Mouse (Mus musculus) liver (tissue): ENCODE results near the gene Snai1.

ENCODE experiments used
- DNase-seq: peaks from one replicate; pipeline ENCODE4 v3.0.0-alpha.2; 2020; ENCODE audit warnings: mixed read lengths

The Snai1 gene

DNA sequence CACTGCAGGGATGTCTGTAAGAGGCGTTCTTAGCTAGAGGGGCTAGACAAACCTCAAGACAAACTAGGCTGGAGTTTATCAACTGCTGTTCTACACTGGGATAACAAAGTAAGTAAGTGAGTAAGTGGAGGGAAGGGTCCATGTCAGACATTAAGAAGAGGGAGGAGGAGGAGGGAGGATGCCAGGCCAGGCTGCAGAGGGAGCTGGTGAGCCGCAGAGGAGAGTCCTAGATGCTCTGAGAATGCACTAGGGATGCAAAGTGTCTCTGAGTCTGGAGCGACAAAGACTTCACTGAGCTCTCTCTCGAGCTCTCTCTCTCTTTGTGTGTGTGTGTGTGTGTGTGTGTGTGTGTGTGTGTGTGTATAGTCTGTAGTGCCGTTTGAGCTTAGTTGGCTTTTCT is 9.7 kb upstream of the Snai1 start:
- peak; percentile 51 for DNase-seq

DNA sequence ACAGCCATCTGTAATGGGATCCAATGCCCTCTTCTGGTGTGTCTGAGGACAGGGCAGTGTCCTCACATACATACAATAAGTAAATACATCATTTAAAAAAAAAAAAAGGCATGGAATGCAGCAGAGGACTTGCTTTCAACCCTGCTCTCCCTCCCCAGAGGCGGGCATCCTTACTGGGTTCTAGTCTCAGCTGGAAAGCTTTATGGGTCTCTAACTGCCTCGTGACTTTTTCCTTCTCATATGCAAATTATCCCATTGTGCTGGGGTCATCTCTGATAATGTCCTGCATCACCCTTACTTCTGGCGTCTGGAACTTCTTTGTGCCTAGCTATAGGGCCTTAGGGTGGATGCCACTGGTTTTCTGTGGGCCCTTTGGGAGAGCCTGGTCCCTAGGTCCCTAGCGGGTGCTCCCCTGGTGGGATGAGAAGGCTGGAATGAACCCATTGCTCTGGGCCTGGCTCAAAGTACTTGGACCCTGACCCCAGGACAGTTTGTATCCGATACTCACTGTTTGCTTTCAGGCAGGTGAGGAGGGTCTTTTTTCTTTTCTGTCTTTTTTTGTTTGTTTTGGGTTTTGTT is 8.0 kb upstream of the Snai1 start:
- DNase-seq, result no peak

DNA sequence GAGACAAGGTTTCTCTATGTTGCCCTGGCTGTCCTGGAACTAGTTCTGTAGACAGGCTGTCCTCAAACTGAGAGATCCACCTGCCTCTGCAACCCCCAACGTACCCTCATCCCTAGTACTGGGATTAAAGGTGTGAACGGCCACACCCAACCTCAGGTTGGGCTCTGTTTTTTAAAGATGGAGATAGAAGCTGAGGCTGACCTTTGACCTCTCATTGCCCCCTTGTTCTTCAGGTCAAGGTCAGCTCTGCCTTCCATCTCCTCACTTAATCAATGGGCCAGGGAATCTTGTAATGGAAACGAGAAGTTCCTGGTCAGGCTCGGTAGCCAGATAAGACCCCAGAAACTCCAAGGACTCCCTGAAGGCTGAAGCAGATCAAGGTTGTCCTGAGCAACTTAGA is 7.5 kb upstream of the Snai1 start:
- no peak for DNase-seq

DNA sequence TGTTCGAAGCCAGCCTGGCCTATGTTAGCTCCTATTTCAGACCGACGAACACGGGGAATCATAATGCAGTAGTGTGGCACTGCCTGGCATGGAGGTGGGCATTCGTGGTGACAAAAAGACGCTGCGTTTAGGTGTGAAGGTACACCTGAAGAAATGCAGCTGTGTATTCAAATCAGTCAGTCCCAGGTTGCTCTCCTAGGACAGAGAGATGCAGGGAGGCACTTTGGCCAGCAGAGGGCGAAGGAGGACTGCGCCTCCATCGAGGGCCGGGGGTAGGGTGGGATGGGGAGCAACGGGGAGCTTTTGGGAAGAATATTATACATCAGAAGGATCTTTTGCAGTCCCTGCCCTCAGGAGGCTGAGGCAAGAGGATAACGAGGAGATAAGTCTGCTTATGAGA is 5.9 kb upstream of the Snai1 start:
- peak; percentile 57 for DNase-seq

DNA sequence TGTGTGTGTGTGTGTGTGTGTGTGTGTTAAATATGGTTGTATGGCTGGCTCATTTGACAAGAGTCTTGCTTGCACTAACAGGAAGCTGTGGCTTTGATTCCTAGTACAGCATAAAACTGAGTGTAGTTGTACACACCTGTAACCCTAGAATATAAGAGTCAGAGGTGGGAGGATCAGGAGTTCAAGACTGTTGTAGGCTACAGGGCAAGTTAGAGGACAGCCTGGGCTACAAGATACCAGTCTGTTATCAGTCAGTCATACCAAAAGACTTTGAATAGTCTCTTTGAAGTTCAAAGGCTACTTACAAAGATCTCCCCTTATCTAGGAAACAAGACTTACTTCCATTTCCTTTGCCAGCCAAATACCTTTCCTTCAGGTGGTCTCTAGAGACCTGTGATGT is 4.1 kb upstream of the Snai1 start:
- no peak for DNase-seq

DNA sequence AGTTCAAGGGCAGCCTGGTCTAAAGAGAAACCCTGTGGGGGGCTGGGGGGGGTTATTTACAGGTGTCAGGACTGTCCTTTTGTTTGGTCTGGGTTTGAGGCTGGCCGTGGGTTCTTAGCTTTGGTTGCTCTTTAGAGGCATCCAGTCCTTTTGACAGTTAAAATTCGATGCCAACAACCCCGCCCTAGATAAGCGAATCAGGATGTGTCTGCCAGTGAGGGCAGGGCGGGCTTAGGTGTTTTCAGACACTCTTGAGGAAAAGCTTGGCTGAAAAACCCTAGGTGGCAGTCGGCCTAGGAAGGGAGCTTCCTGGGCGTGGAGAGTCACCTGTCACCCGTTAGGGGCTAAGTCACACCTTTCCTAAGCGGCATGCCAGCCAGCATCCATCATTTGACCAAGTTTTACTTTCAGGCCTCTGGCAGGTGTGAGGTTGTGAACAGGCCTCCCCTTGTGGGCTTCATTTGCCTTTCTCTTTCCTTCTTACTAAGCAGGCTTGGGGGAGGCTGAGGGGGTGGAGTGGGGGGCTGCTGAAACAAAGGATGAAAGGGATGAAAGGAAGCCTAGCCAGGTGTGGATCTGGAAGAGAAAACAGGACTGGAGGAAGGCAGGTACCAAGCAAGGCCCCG is 1.6 kb upstream of the Snai1 start:
- no peak for DNase-seq

DNA sequence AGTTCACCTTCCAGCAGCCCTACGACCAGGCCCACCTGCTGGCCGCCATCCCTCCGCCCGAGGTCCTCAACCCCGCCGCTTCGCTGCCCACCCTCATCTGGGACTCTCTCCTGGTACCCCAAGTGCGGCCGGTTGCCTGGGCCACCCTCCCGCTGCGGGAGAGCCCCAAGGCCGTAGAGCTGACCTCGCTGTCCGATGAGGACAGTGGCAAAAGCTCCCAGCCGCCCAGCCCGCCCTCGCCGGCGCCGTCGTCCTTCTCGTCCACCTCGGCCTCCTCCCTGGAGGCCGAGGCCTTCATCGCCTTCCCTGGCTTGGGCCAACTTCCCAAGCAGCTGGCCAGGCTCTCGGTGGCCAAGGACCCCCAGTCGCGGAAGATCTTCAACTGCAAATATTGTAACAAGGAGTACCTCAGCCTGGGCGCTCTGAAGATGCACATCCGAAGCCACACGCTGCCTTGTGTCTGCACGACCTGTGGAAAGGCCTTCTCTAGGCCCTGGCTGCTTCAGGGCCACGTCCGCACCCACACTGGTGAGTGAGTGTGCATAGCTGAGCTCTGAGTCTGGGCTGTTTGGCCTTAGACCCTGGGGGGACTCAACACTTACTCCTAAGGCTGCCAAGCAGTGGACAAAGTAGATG is 794 bp downstream of the Snai1 start:
- DNase-seq, result no peak

DNA sequence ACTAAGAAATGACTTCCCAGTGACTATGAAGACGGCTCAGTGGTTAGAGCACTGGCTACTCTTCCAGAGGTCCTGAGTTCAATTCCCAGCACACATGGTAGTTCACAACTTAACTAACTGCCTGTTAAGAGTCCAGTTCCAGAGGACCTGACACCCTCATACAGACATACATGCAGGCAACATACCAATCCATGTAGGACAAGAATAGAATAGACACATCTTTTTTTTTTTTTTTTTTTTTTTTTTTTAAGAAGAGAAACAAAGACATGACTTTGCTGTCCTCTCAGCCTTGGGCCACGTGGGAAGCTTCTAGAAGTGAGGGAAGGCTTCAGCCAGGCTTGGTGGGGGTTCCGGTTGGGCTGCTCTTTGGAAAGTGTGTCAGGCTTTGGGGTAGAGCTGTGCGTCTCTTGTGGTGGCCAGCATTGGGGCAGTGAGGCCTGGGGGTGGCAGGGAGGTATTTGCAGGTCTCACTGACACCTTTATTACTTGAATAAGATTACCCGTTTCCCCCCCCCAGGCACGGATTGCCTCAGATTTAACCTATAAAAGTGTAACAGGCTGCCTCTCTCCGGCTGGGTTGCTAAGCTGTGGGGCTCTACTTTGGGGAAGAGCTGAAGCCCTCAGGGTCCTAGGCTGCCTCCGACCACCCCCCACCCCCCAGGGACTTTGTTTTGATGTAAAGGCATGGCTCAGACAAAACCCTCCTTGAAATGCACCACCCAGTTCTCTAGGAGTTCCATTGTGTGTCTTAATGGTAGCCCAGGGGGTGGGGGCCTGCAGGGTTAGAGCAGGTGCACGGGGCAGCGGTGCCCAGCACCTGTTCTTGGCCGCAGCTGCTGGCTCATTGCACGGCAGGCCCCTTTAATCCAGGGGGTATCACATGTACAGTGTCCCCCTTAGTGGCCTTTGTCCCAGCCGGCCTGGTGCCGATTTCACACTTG is 1.8 kb downstream of the Snai1 start:
- DNase-seq, result no peak

DNA sequence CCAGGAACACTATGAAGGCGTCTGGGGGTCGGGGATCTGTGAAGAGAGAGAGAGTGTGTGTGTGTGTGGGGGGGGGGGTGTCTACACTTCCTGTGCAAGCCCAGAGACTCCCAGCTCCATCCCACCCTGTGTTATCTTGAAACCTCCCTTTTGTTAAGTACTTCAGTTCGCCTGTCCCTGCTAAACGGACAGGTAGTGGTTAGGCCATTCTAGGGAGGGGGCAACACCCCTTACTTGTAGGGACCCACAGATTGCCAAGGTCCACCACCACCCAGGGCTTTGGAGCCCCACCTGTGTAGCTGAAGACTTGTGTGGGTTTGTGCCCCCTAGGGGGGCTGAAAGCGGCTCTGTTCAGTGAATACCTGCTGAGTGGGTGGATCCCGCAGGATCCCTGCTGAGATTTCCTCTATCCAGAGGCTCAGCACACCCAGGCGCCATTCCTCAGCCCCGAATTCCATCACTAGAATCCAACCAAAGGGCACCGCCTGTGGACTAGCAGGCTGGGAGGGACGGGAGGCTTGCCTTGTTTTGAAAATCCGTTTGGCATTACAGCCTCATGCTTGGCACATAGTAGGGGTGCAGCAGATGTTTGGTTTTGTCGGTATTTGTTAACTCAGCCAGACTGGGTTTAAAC is 2.6 kb downstream of the Snai1 start:
- no peak for DNase-seq

DNA sequence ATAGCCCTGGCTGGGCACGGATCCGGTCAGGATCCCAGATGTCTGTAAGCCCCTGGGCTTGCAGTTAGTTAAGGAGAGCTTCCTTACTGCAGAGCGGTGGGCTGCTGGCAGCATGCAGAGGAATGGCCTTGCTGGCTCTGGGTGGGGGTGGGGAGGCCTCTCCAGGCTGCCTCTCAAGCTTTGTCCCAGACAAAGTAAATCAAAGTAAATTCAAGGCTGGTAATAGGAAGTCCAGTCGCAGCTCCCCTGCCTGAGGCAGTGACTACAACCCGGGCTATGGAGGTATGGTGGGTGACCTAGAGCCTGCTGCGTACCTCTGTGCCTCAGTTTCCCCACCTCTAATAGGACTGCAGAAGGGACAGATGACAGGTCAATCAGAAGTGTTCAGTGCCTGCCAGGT is 3.3 kb downstream of the Snai1 start:
- no peak for DNase-seq

DNA sequence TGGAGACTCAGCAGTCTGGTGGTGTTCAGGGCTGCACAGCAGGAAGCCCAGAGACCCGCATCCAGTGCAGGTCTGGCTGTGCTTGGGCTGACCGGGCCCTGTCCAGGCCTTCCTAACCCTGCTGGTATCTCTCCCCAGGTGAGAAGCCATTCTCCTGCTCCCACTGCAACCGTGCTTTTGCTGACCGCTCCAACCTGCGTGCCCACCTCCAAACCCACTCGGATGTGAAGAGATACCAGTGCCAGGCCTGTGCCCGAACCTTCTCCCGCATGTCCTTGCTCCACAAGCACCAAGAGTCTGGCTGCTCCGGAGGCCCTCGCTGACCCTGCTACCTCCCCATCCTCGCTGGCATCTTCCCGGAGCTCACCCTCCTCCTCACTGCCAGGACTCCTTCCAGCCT is 3.8 kb downstream of the Snai1 start:
- DNase-seq, result no peak

DNA sequence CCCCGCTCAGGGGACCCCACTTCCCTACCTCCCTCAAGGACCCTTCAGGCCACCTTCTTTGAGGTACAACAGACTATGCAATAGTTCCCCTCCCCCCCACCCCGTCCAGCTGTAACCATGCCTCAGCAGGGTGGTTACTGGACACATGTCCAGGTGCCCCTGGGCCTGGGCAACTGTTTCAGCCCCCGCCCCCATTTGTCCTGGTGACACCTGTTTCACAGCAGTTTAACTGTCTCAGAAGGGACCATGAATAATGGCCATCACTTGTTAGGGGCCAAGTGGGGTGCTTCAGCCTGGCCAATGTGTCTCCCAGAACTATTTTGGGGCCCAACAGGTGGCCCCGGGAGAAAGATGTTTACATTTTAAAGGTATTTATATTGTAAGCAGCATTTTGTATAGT is 4.4 kb downstream of the Snai1 start:
- DNase-seq, result no peak

DNA sequence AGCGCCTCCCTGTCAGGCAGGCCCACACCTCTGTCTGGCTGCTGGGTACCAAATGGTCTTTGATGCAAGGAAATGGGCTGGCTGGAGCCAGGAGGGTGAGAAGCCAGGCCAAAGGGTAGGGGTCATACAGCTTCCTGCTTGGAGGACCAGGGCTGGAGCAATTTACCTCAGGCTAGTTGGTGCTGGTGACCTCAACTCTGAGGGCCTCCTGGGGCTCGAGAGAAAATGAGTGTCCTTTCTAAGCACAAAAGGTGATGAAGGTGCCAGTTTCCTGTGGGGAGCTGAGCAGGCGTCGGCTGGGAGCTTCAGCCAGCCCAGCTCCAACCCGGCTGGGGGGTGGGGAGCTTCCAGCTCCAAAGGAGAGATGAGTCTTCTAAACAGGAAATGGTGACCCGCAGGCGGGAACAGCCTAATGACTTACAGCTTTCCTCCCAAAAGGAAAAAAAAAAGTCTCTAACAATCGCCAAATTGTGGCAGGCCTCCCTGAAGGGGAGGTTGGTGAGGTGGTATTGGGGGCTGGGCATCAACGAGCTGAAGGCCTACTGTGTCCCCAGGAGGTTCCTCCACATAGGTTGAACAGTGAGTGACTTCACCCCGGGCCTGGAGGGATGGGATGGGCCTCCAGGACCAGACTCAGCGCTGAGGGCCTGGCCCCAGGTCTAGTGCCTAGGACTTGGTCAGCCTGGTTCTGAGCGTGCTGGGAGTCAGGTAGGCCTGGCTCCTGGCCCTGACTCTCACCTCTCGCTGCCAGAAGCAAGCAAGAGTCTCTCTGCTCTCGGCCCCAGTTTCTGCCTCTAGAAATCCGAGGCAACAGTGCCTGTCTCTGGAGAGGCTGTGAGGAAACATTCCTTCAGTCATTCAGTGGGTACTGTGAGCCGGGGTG is 5.4 kb downstream of the Snai1 start:
- DNase-seq, result peak; percentile 49

DNA sequence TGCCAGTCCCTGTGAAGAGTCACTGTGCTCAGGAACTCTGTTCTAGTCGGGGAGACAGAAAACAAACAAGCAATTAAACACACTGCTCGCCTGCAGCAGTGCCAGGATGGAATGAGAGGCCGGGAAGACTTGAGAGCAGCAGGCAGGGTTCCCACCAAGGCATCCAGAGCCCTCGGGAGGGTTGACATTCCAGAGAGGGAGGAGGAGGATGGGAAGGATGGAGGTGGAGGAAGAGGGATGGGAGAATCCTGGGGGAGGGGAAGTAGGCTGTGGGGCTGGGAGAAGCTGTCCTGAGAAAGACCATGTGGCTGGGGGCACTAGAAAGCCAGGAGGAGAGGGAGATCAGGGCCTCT is 6.0 kb downstream of the Snai1 start:
- DNase-seq, result no peak

DNA sequence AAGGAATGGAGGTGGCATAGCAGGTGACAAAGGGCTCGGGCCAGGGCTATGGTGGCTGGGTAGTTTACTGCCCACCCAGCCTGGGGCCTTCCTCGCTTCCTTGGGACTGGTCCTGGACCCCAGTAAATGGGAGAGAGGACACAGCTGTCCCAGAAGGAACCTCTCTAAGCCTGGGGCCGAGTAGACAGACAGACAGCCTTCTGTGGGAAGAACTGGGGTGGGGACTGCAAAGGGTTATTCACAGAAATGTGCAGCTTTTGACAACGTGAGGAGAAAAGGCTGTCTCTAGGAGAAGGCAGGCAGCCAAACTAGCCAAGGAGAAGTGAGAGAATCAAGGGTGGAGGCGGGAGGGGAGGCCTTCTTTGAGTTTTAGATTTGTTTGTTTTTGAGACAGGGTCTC is 6.5 kb downstream of the Snai1 start:
- no peak for DNase-seq

DNA sequence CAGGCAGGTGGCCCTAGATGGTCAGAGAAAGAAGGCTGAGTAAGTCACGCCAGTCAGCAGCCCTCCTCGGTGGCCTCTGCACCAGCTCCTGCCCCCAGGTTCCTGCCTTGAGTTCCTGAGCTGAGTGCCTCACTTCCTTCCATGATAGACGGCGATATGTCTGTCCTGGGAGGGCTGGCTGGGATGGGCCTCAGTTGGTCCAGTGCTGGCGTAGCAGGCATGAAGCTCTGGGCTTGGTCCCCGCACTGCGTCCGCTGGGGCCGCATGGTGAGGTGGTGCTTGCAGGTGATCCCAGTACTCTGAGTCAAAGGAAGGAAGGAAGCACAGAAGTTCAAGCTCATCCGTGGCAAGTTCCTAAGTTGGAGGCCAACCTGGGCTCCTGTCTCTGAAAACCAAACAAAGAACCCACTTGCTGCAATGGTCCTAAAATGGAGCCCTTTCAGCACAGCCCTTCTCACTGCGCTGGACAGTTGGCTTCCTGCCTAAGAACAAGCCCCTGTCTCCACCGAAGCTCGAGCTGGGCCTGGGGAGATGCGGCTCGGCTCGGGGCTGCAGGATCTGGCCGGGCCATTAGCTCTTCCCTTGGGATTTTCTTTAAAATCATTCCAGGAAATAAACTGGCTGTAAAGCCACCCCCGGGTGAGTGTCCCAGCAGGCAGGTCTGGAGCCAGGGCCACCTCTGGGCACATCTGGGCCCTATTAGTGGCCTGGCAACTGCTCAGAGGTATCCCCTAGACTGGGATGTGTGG is 8.6 kb downstream of the Snai1 start:
- DNase-seq, result no peak

DNA sequence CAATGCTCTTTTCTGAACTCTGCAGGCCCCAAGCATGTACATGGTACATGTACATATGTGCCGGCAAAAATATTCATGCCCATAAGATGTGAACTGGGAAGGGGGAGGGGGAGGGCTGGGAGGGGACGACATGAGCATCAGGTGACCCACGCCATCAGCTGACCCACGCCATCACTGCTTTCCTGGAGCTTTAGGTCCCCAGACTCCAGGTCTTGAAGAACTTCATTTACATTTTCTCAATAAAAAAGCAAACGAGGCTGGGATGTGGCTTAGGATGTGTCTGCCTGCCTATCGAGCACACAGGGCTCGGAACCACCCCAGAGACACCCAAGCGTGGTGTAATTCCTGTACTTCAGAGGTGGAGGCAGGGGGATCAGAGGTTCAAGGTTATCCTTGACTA is 9.4 kb downstream of the Snai1 start:
- no peak for DNase-seq

DNA sequence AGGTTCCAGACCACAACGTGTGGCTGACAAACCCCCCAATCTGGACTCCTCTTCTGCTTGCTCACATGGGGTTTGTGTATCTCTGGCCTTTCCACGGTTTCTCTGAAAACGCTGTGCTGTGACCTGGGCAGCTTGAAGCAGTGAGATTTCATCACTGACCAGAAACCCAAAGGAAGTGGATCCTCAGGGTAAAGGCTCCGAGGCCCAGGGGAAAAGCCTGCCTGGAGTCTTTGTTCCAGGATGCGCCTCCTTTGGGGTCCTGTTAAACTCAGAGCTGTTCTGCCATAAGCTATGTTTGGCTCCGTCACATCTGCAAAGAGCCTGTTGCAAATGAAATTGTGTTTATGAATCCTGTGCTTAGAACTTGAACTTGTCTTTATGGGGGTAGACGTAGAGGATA is 11.0 kb downstream of the Snai1 start:
- no peak for DNase-seq

DNA sequence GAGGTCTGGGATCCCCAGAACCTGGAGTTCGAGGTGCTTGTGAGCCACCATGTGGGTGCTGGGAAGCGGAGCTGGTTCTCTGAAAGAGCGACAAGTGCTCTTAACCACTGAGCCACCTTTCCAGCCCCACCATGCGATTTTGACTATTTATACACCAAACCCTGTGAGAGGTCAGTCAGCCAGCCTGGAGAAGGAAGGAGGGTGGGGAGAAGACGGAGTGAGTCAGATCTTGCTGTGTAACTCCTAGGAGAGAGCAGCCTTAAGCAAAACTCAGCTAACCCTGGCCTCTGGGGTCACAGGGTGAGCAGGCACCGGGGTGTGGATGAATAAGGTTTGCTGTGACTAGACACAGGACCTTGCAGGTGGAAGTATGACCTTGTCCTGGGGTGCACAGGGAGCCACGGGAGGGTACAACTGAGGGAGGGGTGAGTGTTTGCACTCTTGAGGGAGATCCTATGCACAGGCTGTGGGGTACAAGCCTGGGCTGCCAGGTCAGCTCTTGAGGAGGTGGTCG is 12.4 kb downstream of the Snai1 start:
- DNase-seq, result no peak

DNA sequence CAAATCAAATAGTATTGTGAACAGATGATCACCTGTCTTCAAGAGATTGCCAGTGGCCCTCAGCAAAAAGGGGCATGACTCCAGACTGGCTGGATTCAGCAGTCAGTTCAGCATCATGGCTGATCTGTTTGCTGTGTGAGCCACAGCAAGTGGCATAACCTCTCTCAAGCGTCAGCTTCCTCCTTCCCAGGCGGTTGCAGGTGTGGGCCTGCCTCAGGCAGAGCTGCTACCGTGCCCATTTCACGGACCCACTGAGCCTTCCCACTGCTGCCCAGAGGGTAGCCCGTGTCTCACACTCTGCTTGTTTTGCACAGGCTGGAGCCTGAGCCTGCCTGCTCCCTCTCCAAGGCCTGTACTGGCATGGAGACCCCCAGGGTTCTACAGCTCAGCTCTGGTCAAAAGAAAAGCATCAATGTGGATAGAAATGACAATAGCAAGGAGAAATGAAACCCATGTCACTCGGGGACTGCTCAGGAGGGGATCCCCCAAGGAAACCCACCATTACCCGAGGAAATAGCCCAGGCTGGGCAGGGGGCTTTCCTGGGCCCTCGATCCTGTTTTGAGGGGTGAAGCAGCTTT is 13.4 kb downstream of the Snai1 start:
- DNase-seq, result no peak

DNA sequence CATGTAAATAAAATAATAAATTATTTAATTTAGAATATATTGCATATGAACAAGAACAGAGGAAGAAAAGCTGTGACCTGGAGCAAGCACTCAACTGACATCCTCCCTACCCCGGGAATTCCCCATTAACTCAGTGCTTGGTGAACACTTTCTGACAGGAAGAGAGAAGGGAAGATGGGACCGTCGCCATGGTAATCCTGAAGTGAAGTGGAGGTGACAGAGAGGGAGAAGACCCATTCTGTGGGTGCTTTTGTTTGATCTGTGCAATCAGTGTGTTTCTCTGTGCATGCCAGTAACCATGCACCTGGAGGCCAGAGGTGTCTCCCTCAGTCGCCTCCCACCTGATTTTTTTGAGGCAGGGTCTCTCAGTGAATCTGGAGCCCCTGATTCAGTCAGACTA is 14.3 kb downstream of the Snai1 start:
- DNase-seq, result no peak
